8 mouse cellular contexts compared by ENCODE assay signal in the genomic region with DNA sequence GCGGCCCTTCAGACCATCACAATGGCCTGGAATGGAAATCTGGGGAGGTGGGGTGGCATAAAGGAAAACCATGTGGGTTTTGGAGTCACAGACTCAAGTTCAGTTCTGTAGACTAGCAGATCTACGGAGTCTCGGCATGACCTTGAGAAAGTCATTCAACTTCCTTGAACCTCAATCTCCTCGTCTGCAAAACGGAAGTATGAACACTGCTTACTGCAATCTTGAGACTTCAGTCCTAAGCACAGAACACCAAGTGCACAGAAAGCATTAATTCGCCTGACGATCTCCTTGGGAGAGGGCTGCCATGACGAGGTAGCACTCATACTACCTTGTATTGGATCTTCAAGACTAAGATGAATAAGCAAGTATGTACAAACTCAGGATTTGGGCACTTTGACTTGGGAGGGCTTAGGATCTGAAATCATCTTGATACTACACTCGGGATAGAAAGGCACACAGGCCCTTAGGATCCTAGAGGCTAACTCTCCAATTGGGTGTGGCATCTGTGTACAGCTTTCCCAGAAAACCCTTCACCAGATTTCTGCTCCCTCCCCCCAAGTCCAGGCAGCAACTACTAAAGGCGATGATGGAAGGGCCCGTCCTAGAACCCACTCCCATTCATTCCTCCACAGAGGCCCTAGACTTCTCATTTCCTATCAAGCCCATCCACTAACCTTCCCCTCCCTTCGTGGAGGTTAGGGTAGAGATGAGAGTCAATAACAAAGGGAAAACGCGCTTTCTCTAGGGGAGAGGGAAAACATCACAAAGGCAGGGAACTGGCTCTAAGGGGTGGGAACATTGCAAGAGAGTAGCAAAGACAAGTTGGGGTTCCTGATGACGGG. TPM values are rescaled to one million over a fixed set of nuclear protein-coding genes. Genes with fewer than 3 reads are reported as not detected.
DNase-seq lines count a peak whose midpoint lies in the region; ATAC-seq and TF ChIP-seq lines count a peak whose summit lies in the region.

No protein-coding gene starts in this region.

- H3K36me3 ChIP-seq in E14TG2a.4 (ENCODE audit: insufficient read depth, low read length), result peaks cover 41% of the 10 kb centered on the region
- no peaks in the 10 kb centered on the region for H3K36me3 ChIP-seq in embryonic facial prominence, embryonic 15.5 days
- H3K36me3 ChIP-seq in liver, embryonic 13.5 days, result no peaks in the 10 kb centered on the region
- H3K36me3 ChIP-seq in thymus, adult 2 months (ENCODE audit: control insufficient read depth, insufficient read depth, low read length), result no peaks in the 10 kb centered on the region

- no peaks in the 10 kb centered on the region for H3K27me3 ChIP-seq in E14TG2a.4 (ENCODE audit: insufficient read depth, low read length)
- H3K27me3 ChIP-seq in embryonic facial prominence, embryonic 15.5 days, result peaks cover 9% of the 10 kb centered on the region
- peaks cover 74% of the 10 kb centered on the region for H3K27me3 ChIP-seq in liver, embryonic 13.5 days
- no peaks in the 10 kb centered on the region for H3K27me3 ChIP-seq in thymus, adult 2 months (ENCODE audit: control insufficient read depth, insufficient read depth, low read length)

- peaks cover 92% of the 10 kb centered on the region for H3K4me1 ChIP-seq in E14TG2a.4 (replicated peaks; ENCODE audit: low read depth, low read length)
- H3K4me1 ChIP-seq in embryonic facial prominence, embryonic 15.5 days, result peaks cover 15% of the 10 kb centered on the region
- H3K4me1 ChIP-seq in liver, embryonic 13.5 days (replicated peaks), result peaks cover 15% of the 10 kb centered on the region
- peaks cover 13% of the 10 kb centered on the region for H3K4me1 ChIP-seq in thymus, adult 2 months (replicated peaks; ENCODE audit: control insufficient read depth, insufficient read depth, low read length)

- intact Hi-C loops in left cerebral cortex, postnatal 10 days (cut with DNase I), result no loop called here

- peak overlapping the region; percentile 90 for H3K4me2 ChIP-seq in embryonic facial prominence, embryonic 15.5 days (replicated peaks)
- H3K4me2 ChIP-seq in liver, embryonic 13.5 days, result peak overlapping the region; percentile 74

- ATAC-seq in embryonic facial prominence, embryonic 15.5 days (ENCODE audit: insufficient number of reproducible peaks, low FRiP score, low TSS enrichment, low read depth), result no peak
- no peak for ATAC-seq in liver, embryonic 13.5 days (ENCODE audit: low read depth)

- no peaks in the 10 kb centered on the region for H3K9me3 ChIP-seq in E14TG2a.4 (ENCODE audit: low read length)
- no peaks in the 10 kb centered on the region for H3K9me3 ChIP-seq in embryonic facial prominence, embryonic 15.5 days (replicated peaks)
- H3K9me3 ChIP-seq in liver, embryonic 13.5 days (replicated peaks), result no peaks in the 10 kb centered on the region

- TF ChIP-seq POLR2A in thymus, adult 2 months (IDR thresholded peaks at IDR 0.05; ENCODE audit: control insufficient read depth, extremely low read depth, insufficient read depth, low read length, poor library complexity), result no peak

- no peak overlapping the region; the same call in 1 of the 2 replicates for H3K9ac ChIP-seq in embryonic facial prominence, embryonic 15.5 days
- no peak overlapping the region for H3K9ac ChIP-seq in liver, embryonic 13.5 days

- H3K4me3 ChIP-seq in E14TG2a.4 (replicated peaks; ENCODE audit: low read length), result peak overlapping the region; percentile 83
- peak overlapping the region; percentile 50 for H3K4me3 ChIP-seq in embryonic facial prominence, embryonic 15.5 days (replicated peaks)
- no peak overlapping the region for H3K4me3 ChIP-seq in liver, embryonic 13.5 days (replicated peaks)
- H3K4me3 ChIP-seq in thymus, adult 2 months (ENCODE audit: control insufficient read depth, insufficient read depth, low read length), result no peak overlapping the region

- WGBS in embryonic facial prominence, embryonic 15.5 days, result 60% methylated on average over 15 of the region's 15 CpGs
- 56% methylated on average over 15 of the region's 15 CpGs for WGBS in liver, embryonic 13.5 days (ENCODE audit: insufficient replicate concordance)
- 83% methylated on average over 15 of the region's 15 CpGs for WGBS in thymus, adult 2 months

- peak; percentile 49 for DNase-seq in cerebellum, adult 9-11 months
- no peak for DNase-seq in cerebellum, postnatal 36 days
- DNase-seq in liver, embryonic 13.5 days, result no peak
- DNase-seq in right cerebral cortex, postnatal 14 days, result no peak
- DNase-seq in thymus, adult 2 months, result no peak
- no peak for DNase-seq in left cerebral cortex, postnatal 10 days (ENCODE audit: extremely low spot score in 1 of 2, low spot score in 2 of 2)

- no peak for TF ChIP-seq CTCF in E14TG2a.4 (conservative IDR thresholded peaks at IDR 0.05; ENCODE audit: low read length)
- no peak for TF ChIP-seq CTCF in thymus, adult 2 months (IDR thresholded peaks at IDR 0.05; ENCODE audit: borderline replicate concordance, control insufficient read depth, extremely low read depth, insufficient read depth, low read length, poor library complexity)

- no peak overlapping the region for H3K27ac ChIP-seq in embryonic facial prominence, embryonic 15.5 days (replicated peaks)
- H3K27ac ChIP-seq in liver, embryonic 13.5 days, result no peak overlapping the region
- no peak overlapping the region for H3K27ac ChIP-seq in thymus, adult 2 months (ENCODE audit: control insufficient read depth, insufficient read depth, low read length)

RNA-seq across cellular contexts. Expression of a gene that starts 1.2 kb away (rescaled TPM):
- 6.9 and 7.6 TPM in 2 replicates for polyA plus RNA-seq in embryonic facial prominence, embryonic 15.5 days (2015; fragmentation: Nextera tagmentation; extraction: Ambion mirVana)
- 0.02 and 0.14 TPM in 2 replicates for polyA plus RNA-seq in liver, embryonic 13.5 days (2015; fragmentation: Nextera tagmentation; extraction: Ambion mirVana)
- polyA plus RNA-seq in thymus, adult 2 months (2012; rRNA removed), result 1.2 and 1.5 TPM in 2 replicates
- 100 to 1,000 TPM; 468 to 479 TPM for total RNA-seq in left cerebral cortex, postnatal 10 days (2021)

RNA-seq across cellular contexts. Expression of a gene that starts 4.2 kb away (rescaled TPM):
- 206 and 212 TPM in 2 replicates for polyA plus RNA-seq in embryonic facial prominence, embryonic 15.5 days (2015; fragmentation: Nextera tagmentation; extraction: Ambion mirVana)
- 80.0 and 80.1 TPM in 2 replicates for polyA plus RNA-seq in liver, embryonic 13.5 days (2015; fragmentation: Nextera tagmentation; extraction: Ambion mirVana)
- 168 and 200 TPM in 2 replicates for polyA plus RNA-seq in thymus, adult 2 months (2012; rRNA removed)
- 100 to 1,000 TPM; 322 to 330 TPM for total RNA-seq in left cerebral cortex, postnatal 10 days (2021)

RNA-seq across cellular contexts. Expression of a gene that starts 26.9 kb away (rescaled TPM):
- polyA plus RNA-seq in embryonic facial prominence, embryonic 15.5 days (2015; fragmentation: Nextera tagmentation; extraction: Ambion mirVana), result 19.6 and 20.8 TPM in 2 replicates
- 5.9 and 6.5 TPM in 2 replicates for polyA plus RNA-seq in liver, embryonic 13.5 days (2015; fragmentation: Nextera tagmentation; extraction: Ambion mirVana)
- polyA plus RNA-seq in thymus, adult 2 months (2012; rRNA removed), result 124 and 151 TPM in 2 replicates
- total RNA-seq in left cerebral cortex, postnatal 10 days (2021), result 10 to 100 TPM; 37.4 to 45.5 TPM

RNA-seq across cellular contexts. Expression of a gene that starts 49.7 kb away (rescaled TPM):
- 101 and 105 TPM in 2 replicates for polyA plus RNA-seq in embryonic facial prominence, embryonic 15.5 days (2015; fragmentation: Nextera tagmentation; extraction: Ambion mirVana)
- 150 and 166 TPM in 2 replicates for polyA plus RNA-seq in liver, embryonic 13.5 days (2015; fragmentation: Nextera tagmentation; extraction: Ambion mirVana)
- 65.8 and 77.2 TPM in 2 replicates for polyA plus RNA-seq in thymus, adult 2 months (2012; rRNA removed)
- 10 to 100 TPM; 59.1 to 62.0 TPM for total RNA-seq in left cerebral cortex, postnatal 10 days (2021)

RNA-seq across cellular contexts. Expression of a gene that starts 50.5 kb away (rescaled TPM):
- 31.0 and 31.3 TPM in 2 replicates for polyA plus RNA-seq in embryonic facial prominence, embryonic 15.5 days (2015; fragmentation: Nextera tagmentation; extraction: Ambion mirVana)
- 39.8 and 45.8 TPM in 2 replicates for polyA plus RNA-seq in liver, embryonic 13.5 days (2015; fragmentation: Nextera tagmentation; extraction: Ambion mirVana)
- polyA plus RNA-seq in thymus, adult 2 months (2012; rRNA removed), result 34.4 and 36.1 TPM in 2 replicates
- total RNA-seq in left cerebral cortex, postnatal 10 days (2021), result 10 to 100 TPM; 42.2 to 47.4 TPM

Comparison
In these comparisons a context has a peak if more than half of its experiments do, and no peak if none do; other contexts are left out.
1. H3K4me3 ChIP-seq: peak in E14TG2a.4 (single experiment) and embryonic facial prominence, embryonic 15.5 days (single experiment); none in liver, embryonic 13.5 days (single experiment) and thymus, adult 2 months (single experiment).